8 mouse cellular contexts compared by ENCODE assay signal in the genomic region with DNA sequence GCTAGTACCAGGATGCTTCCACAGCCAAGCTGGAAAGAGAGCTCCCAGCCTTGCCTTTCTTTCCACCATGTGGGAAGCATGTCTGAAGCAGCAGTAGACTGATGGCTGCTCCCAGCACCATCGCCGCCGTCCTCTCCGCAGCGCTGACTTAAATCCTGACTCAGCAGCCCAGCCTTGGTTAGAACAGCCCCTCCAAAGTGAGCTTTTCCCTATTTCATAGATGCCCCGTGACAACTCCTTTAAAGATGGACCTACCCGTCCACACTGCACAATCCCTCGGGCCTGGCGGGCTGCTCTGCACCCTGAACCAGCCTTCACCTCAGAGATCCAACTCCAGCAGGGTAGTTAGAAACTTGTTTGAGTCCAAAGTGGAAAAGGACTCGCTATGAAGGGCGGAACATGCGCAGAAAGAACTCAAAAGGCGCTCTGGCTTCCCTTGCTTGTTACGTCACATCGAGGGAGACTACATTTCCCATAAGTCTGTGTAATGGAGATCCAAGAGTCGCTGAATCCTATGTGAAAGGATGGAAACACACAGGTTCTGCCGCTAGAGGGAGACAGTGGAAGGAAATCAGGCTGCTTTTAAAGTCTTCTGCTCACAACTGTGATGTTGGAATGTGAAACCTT. TPM values are rescaled to one million over a fixed set of nuclear protein-coding genes. Genes with fewer than 3 reads are reported as not detected.
DNase-seq lines count a peak whose midpoint lies in the region; TF ChIP-seq lines count a peak whose summit lies in the region.

Gene Gm28557 (minus strand): TSS at position 411 of the 627 bp plus-strand sequence.

- peaks cover 8% of the 10 kb centered on the region; the same call in 1 of the 2 replicates for H3K9me3 ChIP-seq in megakaryocyte, embryonic 14.5 days

- no peak for TF ChIP-seq POLR2A in cortical plate, adult 2 months (IDR thresholded peaks at IDR 0.05; ENCODE audit: extremely low read depth, insufficient read depth, low read length)

- peak; percentile 98 for DNase-seq in adipocyte (ENCODE audit: low spot score)
- DNase-seq in gastrocnemius, adult 8-10 months (ENCODE audit: low spot score in 2 of 2), result peak; percentile 85 to 86
- DNase-seq in hindlimb bud, embryonic 11.5 days (ENCODE audit: extremely low spot score, low read depth, low spot score), result peak; percentile 99
- DNase-seq in left cerebral cortex, adult 8-10 months (ENCODE audit: low spot score in 2 of 2), result peak; percentile 63 to 92
- DNase-seq in right cerebral cortex, postnatal 10 days (ENCODE audit: low spot score in 2 of 2), result peak; percentile 95 to 96
- DNase-seq in urinary bladder, postnatal 4 days (ENCODE audit: low spot score in 2 of 2), result peak; percentile 78 to 86

- peaks cover 18% of the 10 kb centered on the region for H3K36me3 ChIP-seq in megakaryocyte, embryonic 14.5 days (replicated peaks; ENCODE audit: low read length)

- H3K4me3 ChIP-seq in cortical plate, adult 2 months (ENCODE audit: insufficient read depth, low read length), result peak within 1 kb of the TSS; percentile 50
- H3K4me3 ChIP-seq in megakaryocyte, embryonic 14.5 days (replicated peaks), result peak within 1 kb of the TSS; percentile 96

- H3K27me3 ChIP-seq in megakaryocyte, embryonic 14.5 days (replicated peaks), result no peaks in the 10 kb centered on the region

- peak; percentile 70 for TF ChIP-seq CTCF in cortical plate, adult 2 months (IDR thresholded peaks at IDR 0.05; ENCODE audit: extremely low read depth, insufficient read depth, low read length)

- H3K27ac ChIP-seq in cortical plate, adult 2 months (ENCODE audit: insufficient read depth, low read length), result peak within 1 kb of the TSS; percentile 5; the same call in 1 of the 2 replicates

- peaks cover 3% of the 10 kb centered on the region for H3K4me1 ChIP-seq in cortical plate, adult 2 months (ENCODE audit: control insufficient read depth, insufficient read depth, low read length)
- H3K4me1 ChIP-seq in megakaryocyte, embryonic 14.5 days, result peaks cover 38% of the 10 kb centered on the region

RNA-seq across cellular contexts. Expression of gene Gm28557, which starts in this region (rescaled TPM):
- polyA plus RNA-seq in cortical plate, adult 2 months (2012; rRNA removed), result 1.9 and 2.1 TPM in 2 replicates
- 1 to 10 TPM; 1.0 to 2.2 (median 1.9) TPM for total RNA-seq in gastrocnemius, adult 8-10 months (2022)
- 1 to 10 TPM; 2.6 to 4.6 (median 3.1) TPM for total RNA-seq in left cerebral cortex, adult 8-10 months (2022)
- not detected in 2 replicates for polyA plus RNA-seq in megakaryocyte, embryonic 14.5 days (2012; ENCODE audit: insufficient read depth, low replicate concordance)

Comparison
In these comparisons a context has a peak if more than half of its experiments do, and no peak if none do; other contexts are left out.
1. Peak in every context shown above with its lines: DNase-seq, H3K4me3 ChIP-seq and H3K27ac ChIP-seq.